Mouse (Mus musculus) B cell, adult 2 months (primary cell): ENCODE measurements at regions not wholly inside any gene's neighbourhood (a gene's known extent, or its start where the extent isn't known, plus 50 kb on each side); places are given as distances from the start of the nearest gene placed in this dataset.

Experiments
- DNase-seq, 2 experiments: peaks; one replicate each; pipeline ENCODE4 v3.0.0; 2022

GRCm38 (mm10) chr5:119060886-119061285 lies 500.4 kb downstream of the Med13l start:
- no peak for DNase-seq

GRCm38 (mm10) chr5:119062478-119062877 lies 502.0 kb downstream of the Med13l start:
- DNase-seq: no peak

GRCm38 (mm10) chr5:119066666-119067065 lies 506.2 kb downstream of the Med13l start:
- DNase-seq: no peak

GRCm38 (mm10) chr5:119069765-119070333 lies 509.4 kb downstream of the Med13l start:
- DNase-seq: no peak

- no peak for DNase-seq
Observed at GRCm38 (mm10) chr5:119072712-119073111, 512.2 kb downstream of the Med13l start.

GRCm38 (mm10) chr5:119080747-119081146 lies 520.3 kb downstream of the Med13l start:
- DNase-seq: no peak

GRCm38 (mm10) chr5:119082895-119083294 lies 522.4 kb downstream of the Med13l start:
- no peak for DNase-seq

GRCm38 (mm10) chr5:119097576-119098193 lies 537.2 kb downstream of the Med13l start:
- DNase-seq: no peak

- DNase-seq: no peak
Observed at GRCm38 (mm10) chr5:119099817-119100216, 539.3 kb downstream of the Med13l start.

- no peak for DNase-seq
Observed at GRCm38 (mm10) chr5:119103503-119103902, 543.0 kb downstream of the Med13l start.

- no peak for DNase-seq
Observed at GRCm38 (mm10) chr5:119107898-119108297, 547.4 kb downstream of the Med13l start.

GRCm38 (mm10) chr5:119109501-119109900 lies 549.0 kb downstream of the Med13l start:
- DNase-seq: no peak

GRCm38 (mm10) chr5:119114074-119114473 lies 553.6 kb downstream of the Med13l start:
- no peak for DNase-seq

GRCm38 (mm10) chr5:119125745-119126144 lies 544.7 kb upstream of the Tbx3 start:
- DNase-seq: no peak

GRCm38 (mm10) chr5:119130176-119130575 lies 540.3 kb upstream of the Tbx3 start:
- no peak for DNase-seq

- no peak for DNase-seq
Observed at GRCm38 (mm10) chr5:119131461-119131860, 539.0 kb upstream of the Tbx3 start.

GRCm38 (mm10) chr5:119133378-119133777 lies 537.1 kb upstream of the Tbx3 start:
- DNase-seq: no peak

GRCm38 (mm10) chr5:119136916-119137315 lies 533.6 kb upstream of the Tbx3 start:
- no peak for DNase-seq

- no peak for DNase-seq
Observed at GRCm38 (mm10) chr5:119137409-119137808, 533.1 kb upstream of the Tbx3 start.

- no peak for DNase-seq
Observed at GRCm38 (mm10) chr5:119137821-119138221, 532.6 kb upstream of the Tbx3 start.

- DNase-seq: no peak
Observed at GRCm38 (mm10) chr5:119138293-119138692, 532.2 kb upstream of the Tbx3 start.

GRCm38 (mm10) chr5:119139336-119139735 lies 531.1 kb upstream of the Tbx3 start:
- no peak for DNase-seq

GRCm38 (mm10) chr5:119139816-119140215 lies 530.7 kb upstream of the Tbx3 start:
- no peak for DNase-seq

GRCm38 (mm10) chr5:119143411-119143810 lies 527.1 kb upstream of the Tbx3 start:
- DNase-seq: no peak
